Mouse (Mus musculus) liver, adult 2 months (tissue): Measurements from ENCODE around the gene Lrrc3c.

Source experiments
- CTCF ChIP-seq: fragments of 200-500 bp; IDR thresholded peaks from 2 replicates; pipeline ENCODE4 v1.5.1; 2011; ENCODE audit warnings: low read depth, low read length, control low read depth
- POLR2A ChIP-seq: fragments of 200-500 bp; IDR thresholded peaks from 2 replicates; pipeline ENCODE4 v1.6.1; 2011; ENCODE audit warnings: low read length, control low read depth; ENCODE audit not compliant: insufficient read depth; ENCODE audit errors: extremely low read depth

- TF ChIP-seq CTCF (no peak), POLR2A (no peak)
Measured at GRCm38 (mm10) chr11:98599291-98599690, 1.2 kb downstream of the Lrrc3c start.
